Mouse (Mus musculus): Measurements from ENCODE around the gene Rpl35a. TPM values are rescaled to one million over a fixed set of nuclear protein-coding genes. Genes with fewer than 3 reads are reported as not detected.

The Rpl35a gene
- 684 TPM in 2 replicates for polyA plus RNA-seq (2016; fragmentation: Nextera tagmentation; extraction: Ambion mirVana)

DNA sequence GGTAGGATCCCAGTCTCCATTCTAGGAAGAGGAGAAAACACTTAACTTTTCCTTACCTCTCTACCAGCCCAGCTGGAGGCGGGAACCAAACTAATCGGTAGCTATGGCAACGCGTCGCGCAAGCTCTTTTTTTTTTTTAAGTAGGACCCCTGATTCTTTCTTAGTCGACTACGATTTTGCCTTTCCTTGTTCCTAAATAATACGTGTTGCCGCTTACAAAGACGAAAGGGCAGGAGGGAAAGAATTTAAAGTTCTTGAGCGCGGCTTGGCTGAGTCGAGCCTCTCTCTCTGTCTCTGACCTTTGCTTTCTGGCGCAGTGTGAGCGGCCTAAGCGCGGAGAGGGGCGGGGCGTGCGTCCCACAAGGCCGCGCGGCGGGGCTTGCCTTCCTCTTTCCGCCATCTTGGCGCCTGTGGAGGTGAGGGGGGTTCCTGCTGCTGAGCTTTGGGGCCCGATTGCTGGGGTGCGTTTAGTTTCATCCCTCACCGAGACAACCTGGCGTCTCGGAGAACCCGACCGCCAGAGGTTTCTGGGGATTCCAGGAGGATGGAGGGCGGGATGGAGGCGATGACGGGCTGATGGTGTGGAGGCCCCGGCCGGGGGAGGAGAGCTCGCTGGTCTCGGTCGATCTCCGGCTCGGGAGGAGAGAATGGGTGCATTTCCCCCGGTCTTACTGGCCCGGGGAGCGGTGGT lies at the start of gene Rpl35a, which contains the start of gene Iqcg:
Rpl35a (plus strand) TSS at position 359 of the 691 bp plus-strand sequence.
Iqcg (minus strand) TSS at position 124 of the 691 bp plus-strand sequence.
- WGBS = under 1% methylated on average over 47 of the region's 47 CpGs
- ATAC-seq (ENCODE audit: low FRiP score, low read depth) = peak; percentile 95
- Histone ChIP-seq H3K27me3 (no peaks in the 10 kb centered on the region), H3K4me1 (peaks cover 24% of the 10 kb centered on the region), H3K4me2 (replicated peaks) (peak within 1 kb of the TSS; percentile 59), H3K9ac (replicated peaks) (peak within 1 kb of the TSS; percentile 98), H3K9me3 (no peaks in the 10 kb centered on the region), H3K27ac (replicated peaks) (peak within 1 kb of the TSS; percentile 89), H3K4me3 (peak within 1 kb of the TSS; percentile 92), H3K36me3 (peaks cover 33% of the 10 kb centered on the region)

DNA sequence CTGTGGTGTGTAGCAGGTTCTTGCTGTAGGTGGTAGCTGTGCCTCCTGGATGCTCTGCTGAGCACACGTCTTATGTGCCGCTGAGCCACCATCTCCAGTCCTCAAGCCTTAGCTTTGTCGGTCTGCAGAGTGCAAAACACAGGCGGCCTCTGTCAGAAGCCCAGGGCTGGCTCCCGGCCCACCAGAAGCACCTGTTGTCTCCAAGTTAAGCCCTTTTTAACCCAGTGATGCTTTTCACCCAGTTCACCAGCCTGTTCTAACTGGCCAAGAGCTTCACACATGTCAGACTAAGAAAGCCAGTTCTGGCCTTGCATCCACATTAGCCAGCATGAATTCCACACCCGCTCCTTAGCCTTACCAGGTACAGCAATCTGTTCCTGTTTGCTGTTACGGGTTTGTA lies 49.4 kb upstream of the Rpl35a start:
- no peak overlapping the region for H3K9ac ChIP-seq (replicated peaks)
- no peak overlapping the region for H3K27ac ChIP-seq (replicated peaks)
- 96% methylated on average over 7 of the region's 7 CpGs for WGBS
- H3K27me3 ChIP-seq = no peaks in the 10 kb centered on the region
- no peaks in the 10 kb centered on the region for H3K4me1 ChIP-seq
- H3K9me3 ChIP-seq = no peaks in the 10 kb centered on the region
- H3K4me2 ChIP-seq (replicated peaks) = no peak overlapping the region
- no peak overlapping the region for H3K4me3 ChIP-seq
- H3K36me3 ChIP-seq = peaks cover 61% of the 10 kb centered on the region
- ATAC-seq (ENCODE audit: low FRiP score, low read depth) = no peak

DNA sequence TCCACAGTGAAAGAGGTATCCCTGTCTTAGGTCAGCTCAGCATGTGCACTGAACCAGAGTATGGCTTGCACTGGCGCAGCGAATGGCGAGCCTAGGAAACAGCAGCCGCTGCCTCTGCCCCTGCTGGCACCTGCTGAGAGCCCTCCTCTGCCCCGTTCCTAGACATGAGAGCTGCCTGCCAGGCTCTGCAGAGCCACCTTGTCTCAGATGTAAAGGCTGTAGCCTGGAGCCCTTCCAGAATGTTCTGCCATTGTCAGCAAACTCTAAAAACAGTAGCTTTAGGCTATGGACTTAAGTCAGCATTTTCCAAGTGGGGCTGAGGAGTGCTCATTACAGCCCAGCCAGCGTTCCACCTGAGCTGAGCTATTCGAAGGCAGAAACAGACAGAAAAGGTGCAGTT lies 48.8 kb upstream of the Rpl35a start:
- H3K27me3 ChIP-seq = no peaks in the 10 kb centered on the region
- no peaks in the 10 kb centered on the region for H3K9me3 ChIP-seq
- no peaks in the 10 kb centered on the region for H3K4me1 ChIP-seq
- no peak overlapping the region for H3K4me3 ChIP-seq
- H3K9ac ChIP-seq (replicated peaks) = no peak overlapping the region
- WGBS = 85% methylated on average over 7 of the region's 7 CpGs
- H3K27ac ChIP-seq (replicated peaks) = no peak overlapping the region
- peaks cover 61% of the 10 kb centered on the region for H3K36me3 ChIP-seq
- no peak overlapping the region for H3K4me2 ChIP-seq (replicated peaks)
- no peak for ATAC-seq (ENCODE audit: low FRiP score, low read depth)

DNA sequence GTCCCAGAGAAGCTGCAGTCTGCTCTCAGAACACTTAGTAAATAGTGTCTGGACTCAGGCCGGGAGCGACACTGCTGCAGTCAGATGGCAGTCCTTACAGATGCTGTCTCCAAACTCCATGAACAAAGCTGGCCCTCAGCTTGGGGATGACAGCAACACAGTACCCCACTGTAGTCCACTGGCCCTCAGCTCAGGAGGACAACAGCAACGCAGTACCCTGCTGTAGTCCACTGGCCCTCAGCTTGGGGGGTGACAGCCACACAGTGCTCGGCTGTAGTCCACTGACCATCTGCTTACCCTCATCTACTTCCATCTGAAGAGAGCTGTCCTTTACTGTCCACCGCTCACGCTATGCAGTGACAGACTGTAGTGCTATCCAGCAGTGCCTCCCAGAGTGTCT lies 46.1 kb upstream of the Rpl35a start:
- no peak overlapping the region for H3K4me2 ChIP-seq (replicated peaks)
- H3K27ac ChIP-seq (replicated peaks) = no peak overlapping the region
- H3K27me3 ChIP-seq = no peaks in the 10 kb centered on the region
- H3K4me3 ChIP-seq = no peak overlapping the region
- no peaks in the 10 kb centered on the region for H3K4me1 ChIP-seq
- H3K36me3 ChIP-seq = peaks cover 75% of the 10 kb centered on the region
- no peak overlapping the region for H3K9ac ChIP-seq (replicated peaks)
- H3K9me3 ChIP-seq = no peaks in the 10 kb centered on the region
- 95% methylated on average over 6 of the region's 6 CpGs for WGBS
- ATAC-seq (ENCODE audit: low FRiP score, low read depth) = no peak

DNA sequence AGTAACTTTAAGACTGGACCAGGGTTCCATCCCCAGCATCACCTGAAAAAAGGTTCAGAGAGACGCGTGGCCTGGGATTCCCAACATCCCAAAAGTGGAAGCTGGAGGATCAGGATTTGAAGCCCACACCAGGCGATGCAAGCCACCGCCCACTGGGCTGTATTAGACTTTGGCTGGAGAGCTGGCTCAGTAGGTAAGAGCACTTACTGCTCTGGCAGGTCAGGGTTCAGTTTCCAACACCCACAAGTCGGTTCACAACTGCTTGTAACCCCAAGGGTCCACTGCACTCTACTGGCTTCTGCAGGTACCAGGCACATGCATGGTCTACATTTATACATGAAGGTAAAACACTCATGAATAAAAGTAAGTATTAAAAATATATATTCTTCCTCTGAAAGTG lies 42.5 kb upstream of the Rpl35a start:
- Histone ChIP-seq H3K4me2 (replicated peaks) (no peak overlapping the region), H3K36me3 (peaks cover 55% of the 10 kb centered on the region), H3K27me3 (no peaks in the 10 kb centered on the region), H3K4me1 (no peaks in the 10 kb centered on the region), H3K9me3 (no peaks in the 10 kb centered on the region), H3K27ac (replicated peaks) (no peak overlapping the region), H3K9ac (replicated peaks) (no peak overlapping the region), H3K4me3 (no peak overlapping the region)
- 91% methylated on average over 5 of the region's 5 CpGs for WGBS
- ATAC-seq (ENCODE audit: low FRiP score, low read depth) = no peak

DNA sequence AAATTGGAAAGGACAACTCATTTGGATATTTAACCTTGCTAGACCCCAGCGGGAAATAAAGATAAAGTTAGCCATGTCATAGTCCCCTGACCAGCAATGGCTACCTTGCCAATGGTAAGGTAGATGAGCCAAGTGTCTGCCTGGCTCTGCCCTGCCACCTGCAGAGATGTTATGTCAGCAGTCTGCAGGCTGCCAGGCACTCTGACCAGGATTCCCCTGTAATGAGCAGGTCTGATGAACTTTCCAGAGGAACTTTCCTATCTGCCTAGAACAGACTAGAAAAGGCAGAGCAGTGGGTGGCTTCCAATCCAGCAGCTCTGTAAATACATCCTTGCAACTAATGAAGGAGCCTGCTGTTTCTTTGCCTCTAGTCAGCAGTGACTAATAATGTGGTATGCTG lies 41.3 kb upstream of the Rpl35a start:
- no peak overlapping the region for H3K9ac ChIP-seq (replicated peaks)
- no peaks in the 10 kb centered on the region for H3K9me3 ChIP-seq
- peaks cover 44% of the 10 kb centered on the region for H3K36me3 ChIP-seq
- H3K27ac ChIP-seq (replicated peaks) = no peak overlapping the region
- 94% methylated on average over 1 of the region's 1 CpGs for WGBS
- H3K4me3 ChIP-seq = no peak overlapping the region
- ATAC-seq (ENCODE audit: low FRiP score, low read depth) = no peak
- no peaks in the 10 kb centered on the region for H3K4me1 ChIP-seq
- no peaks in the 10 kb centered on the region for H3K27me3 ChIP-seq
- no peak overlapping the region for H3K4me2 ChIP-seq (replicated peaks)

DNA sequence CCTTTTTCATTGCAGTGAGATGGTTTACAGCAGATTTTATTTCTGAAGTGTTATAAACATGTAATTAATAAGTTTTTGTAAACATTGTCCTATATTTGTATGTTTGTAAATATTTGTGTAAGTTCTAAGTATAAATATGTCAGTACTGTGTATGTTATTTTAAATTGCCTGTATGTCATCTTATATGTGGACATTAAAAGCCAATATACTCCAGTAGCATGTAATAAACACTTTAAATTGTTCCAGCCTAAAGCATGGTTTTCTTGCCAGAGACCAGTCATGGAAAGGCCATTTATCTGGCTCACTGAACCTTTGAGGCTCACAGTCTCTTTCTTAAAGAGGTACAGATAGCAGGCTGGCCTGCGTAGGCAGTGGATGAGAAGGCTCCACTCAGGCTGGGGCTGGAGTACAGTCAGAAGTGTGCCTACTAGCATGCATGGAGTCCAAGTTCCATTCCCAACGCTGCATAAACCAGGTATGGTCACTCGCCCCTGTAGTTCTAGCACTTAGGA lies 40.8 kb upstream of the Rpl35a start:
- no peak overlapping the region for H3K4me3 ChIP-seq
- no peaks in the 10 kb centered on the region for H3K9me3 ChIP-seq
- H3K4me1 ChIP-seq = no peaks in the 10 kb centered on the region
- H3K27me3 ChIP-seq = no peaks in the 10 kb centered on the region
- 95% methylated on average over 3 of the region's 3 CpGs for WGBS
- H3K36me3 ChIP-seq = peaks cover 39% of the 10 kb centered on the region
- H3K27ac ChIP-seq (replicated peaks) = no peak overlapping the region
- no peak overlapping the region for H3K9ac ChIP-seq (replicated peaks)
- no peak for ATAC-seq (ENCODE audit: low FRiP score, low read depth)
- H3K4me2 ChIP-seq (replicated peaks) = no peak overlapping the region

DNA sequence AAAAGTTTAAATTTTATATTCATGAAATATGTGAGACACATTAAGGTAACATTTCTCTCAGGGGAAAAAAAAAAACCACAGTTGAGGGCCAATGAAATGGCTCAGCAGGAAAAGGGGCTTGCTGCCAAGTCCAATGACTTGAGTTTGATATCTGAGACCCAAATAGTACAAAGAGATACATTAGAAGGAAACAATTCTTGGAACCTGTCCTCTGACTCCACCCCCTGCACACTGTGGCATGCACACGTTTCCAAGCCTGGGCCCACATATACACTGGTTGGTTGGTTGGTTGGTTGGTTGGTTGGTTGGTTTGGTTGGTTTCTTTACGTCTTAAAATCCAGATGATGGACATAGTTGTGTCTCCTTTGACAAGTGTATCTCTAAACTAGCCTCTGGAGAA lies 40.3 kb upstream of the Rpl35a start:
- WGBS = 87% methylated on average over 2 of the region's 2 CpGs
- H3K27me3 ChIP-seq = no peaks in the 10 kb centered on the region
- ATAC-seq (ENCODE audit: low FRiP score, low read depth) = no peak
- H3K4me3 ChIP-seq = no peak overlapping the region
- H3K9ac ChIP-seq (replicated peaks) = no peak overlapping the region
- H3K27ac ChIP-seq (replicated peaks) = no peak overlapping the region
- no peak overlapping the region for H3K4me2 ChIP-seq (replicated peaks)
- no peaks in the 10 kb centered on the region for H3K9me3 ChIP-seq
- H3K4me1 ChIP-seq = no peaks in the 10 kb centered on the region
- peaks cover 39% of the 10 kb centered on the region for H3K36me3 ChIP-seq

DNA sequence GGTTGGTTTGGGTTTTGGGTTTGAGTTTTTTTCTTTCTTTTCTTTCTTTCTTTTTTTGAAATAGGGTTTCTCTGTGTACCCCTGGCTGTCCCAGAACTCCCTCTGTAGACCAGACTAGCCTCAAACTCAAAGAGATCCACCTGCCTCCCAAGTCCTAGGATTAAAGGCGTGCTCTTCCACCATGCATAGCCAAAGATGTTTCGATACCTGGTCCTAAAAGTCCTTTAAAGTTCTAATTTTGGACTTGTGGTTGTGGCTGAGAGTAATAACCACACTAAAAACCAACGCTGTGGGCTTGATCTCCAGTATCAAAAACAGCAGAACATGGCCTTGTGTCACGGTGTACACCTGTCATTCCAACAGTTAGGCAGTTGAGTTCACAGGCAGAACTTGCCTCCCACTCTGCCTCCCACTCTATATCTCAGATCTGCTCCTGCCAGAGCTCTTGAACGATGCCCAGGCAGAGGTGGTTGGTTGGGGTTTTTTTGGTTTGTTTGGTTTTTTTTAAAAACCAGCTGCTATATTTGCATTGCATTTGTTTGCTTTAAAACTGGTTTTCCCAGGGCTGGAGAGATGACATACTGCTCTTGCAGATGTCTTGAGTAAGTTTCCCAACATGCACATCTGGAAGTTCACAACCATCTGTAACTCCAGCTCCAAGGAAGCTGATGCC lies 38.4 kb upstream of the Rpl35a start:
- Histone ChIP-seq H3K4me1 (no peaks in the 10 kb centered on the region), H3K36me3 (peaks cover 27% of the 10 kb centered on the region), H3K9ac (replicated peaks) (no peak overlapping the region), H3K4me2 (replicated peaks) (no peak overlapping the region), H3K9me3 (no peaks in the 10 kb centered on the region), H3K4me3 (no peak overlapping the region), H3K27me3 (no peaks in the 10 kb centered on the region), H3K27ac (replicated peaks) (no peak overlapping the region)
- 92% methylated on average over 5 of the region's 5 CpGs for WGBS
- ATAC-seq (ENCODE audit: low FRiP score, low read depth) = no peak

DNA sequence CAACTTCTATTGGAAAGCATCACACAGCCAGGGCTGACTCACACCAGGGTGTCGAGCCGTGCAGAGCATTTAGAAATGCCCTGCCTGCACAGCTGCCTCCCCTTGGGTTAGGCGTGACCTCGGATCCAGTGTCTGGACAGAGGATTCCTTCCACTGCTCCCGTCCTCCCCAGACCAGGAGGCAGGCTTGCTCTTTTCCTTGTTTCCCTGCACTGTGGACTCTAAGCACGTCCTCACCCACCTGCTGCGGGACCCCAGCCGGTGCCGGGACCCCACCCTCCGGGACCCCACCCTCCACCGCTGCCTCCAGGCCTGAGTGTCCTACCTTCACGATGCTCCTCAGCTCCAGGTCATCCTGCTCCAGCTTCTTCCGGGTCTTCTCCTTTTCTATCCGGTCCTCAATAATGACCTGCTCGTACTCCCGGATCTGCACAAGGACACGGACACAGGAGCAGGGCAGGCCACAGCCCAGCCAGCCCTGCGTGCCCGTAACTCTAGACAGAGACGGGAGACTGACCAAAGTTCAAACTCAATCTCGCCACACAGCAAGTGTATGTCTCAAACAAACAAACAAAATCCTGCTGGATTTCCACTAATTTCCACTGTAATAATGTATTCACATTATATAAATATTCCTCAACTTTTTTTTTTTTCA lies 37.0 kb upstream of the Rpl35a start:
- no peak for ATAC-seq (ENCODE audit: low FRiP score, low read depth)
- H3K27me3 ChIP-seq = no peaks in the 10 kb centered on the region
- H3K27ac ChIP-seq (replicated peaks) = 0 out of 2 replicates have a peak overlapping the region, but pooled peaks have one; percentile 6
- no peaks in the 10 kb centered on the region for H3K9me3 ChIP-seq
- H3K9ac ChIP-seq (replicated peaks) = no peak overlapping the region
- H3K4me1 ChIP-seq = no peaks in the 10 kb centered on the region
- WGBS = 79% methylated on average over 21 of the region's 21 CpGs
- peaks cover 13% of the 10 kb centered on the region; the same call in 1 of the 2 replicates for H3K36me3 ChIP-seq
- no peak overlapping the region for H3K4me2 ChIP-seq (replicated peaks)
- H3K4me3 ChIP-seq = no peak overlapping the region

DNA sequence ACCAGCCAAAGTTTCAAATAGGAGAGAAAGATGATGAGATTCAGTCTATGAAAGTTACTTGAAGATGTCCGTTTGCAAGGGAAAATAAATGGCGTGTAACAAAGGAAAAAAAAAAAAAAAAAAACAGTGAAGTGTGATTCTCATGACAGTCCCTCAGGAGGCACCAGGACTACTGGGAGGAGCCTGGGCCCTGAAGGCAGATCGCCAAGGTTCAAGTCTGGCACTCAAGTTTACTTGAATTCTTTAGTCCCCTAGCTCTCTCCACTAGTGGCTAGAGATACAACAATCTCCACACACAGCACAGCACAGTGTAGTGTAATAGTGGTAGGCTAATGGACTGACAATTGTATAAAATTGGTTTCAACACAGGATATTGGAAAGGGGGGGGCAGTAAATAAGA lies 34.9 kb upstream of the Rpl35a start:
- H3K9ac ChIP-seq (replicated peaks) = no peak overlapping the region
- no peaks in the 10 kb centered on the region for H3K9me3 ChIP-seq
- H3K27me3 ChIP-seq = no peaks in the 10 kb centered on the region
- H3K27ac ChIP-seq (replicated peaks) = no peak overlapping the region
- no peaks in the 10 kb centered on the region for H3K4me1 ChIP-seq
- no peak for ATAC-seq (ENCODE audit: low FRiP score, low read depth)
- no peak overlapping the region for H3K4me2 ChIP-seq (replicated peaks)
- WGBS = 83% methylated on average over 3 of the region's 3 CpGs
- no peak overlapping the region for H3K4me3 ChIP-seq
- H3K36me3 ChIP-seq = no peaks in the 10 kb centered on the region

DNA sequence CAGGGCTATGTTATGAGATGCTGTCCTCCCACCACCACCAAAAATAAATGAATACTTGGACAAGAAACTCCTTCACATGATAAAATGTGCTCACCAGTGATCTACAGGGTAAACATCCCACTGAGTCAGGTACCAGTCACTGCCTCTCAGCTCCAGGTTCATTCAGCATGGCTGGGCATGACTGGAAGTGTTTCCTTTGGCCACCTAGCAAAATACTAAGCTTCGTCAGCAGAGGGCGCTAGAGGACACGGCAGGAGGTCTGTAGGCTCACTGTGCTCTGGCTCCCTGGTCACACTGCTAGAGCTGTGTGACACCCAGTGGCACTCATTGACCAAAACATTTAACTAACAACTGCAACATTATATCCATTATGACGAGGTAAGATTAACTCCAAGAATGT lies 32.5 kb upstream of the Rpl35a start:
- Histone ChIP-seq H3K9me3 (no peaks in the 10 kb centered on the region), H3K9ac (replicated peaks) (no peak overlapping the region), H3K27me3 (no peaks in the 10 kb centered on the region), H3K27ac (replicated peaks) (no peak overlapping the region), H3K4me1 (no peaks in the 10 kb centered on the region), H3K4me2 (replicated peaks) (no peak overlapping the region), H3K4me3 (no peak overlapping the region), H3K36me3 (no peaks in the 10 kb centered on the region)
- WGBS = 8% methylated on average over 4 of the region's 4 CpGs
- no peak for ATAC-seq (ENCODE audit: low FRiP score, low read depth)
